Mouse (Mus musculus): ENCODE results near the gene Gm28710.

Gene Gm28710

DNA sequence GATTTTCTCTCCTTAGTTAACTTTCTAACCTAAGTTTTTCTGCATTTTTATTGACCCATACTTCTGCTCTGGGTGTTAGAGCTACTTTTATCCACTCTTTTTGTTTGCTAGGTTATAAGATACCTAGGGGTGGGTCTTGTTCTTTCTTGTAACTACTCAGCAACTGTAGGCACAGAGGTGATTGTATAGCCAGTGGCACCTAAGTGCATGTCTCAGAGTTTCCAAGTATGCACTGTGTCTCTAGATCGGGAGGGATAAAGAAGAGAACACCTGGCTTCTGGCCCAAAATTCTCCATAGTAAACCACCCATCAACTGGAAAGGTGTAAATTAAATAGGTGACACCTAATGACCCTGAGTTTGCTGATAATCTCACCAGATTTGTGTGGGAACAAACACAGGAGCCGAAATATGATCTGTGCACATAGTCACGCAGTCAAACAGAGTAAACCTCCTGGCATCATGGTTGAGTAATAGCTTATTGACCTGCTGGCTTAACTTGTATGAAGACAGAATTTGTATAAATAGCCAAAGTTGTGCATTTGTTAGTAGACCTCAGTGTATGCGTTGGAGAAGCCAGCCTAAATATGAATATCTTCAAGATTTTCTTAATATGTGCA lies at the start of gene Gm28710:
Gene Gm28710, plus strand, starts transcription at position 568 of the 618 bp plus-strand sequence.
- in situ Hi-C loops (cut with MseI, MboI): no loop called here

DNA sequence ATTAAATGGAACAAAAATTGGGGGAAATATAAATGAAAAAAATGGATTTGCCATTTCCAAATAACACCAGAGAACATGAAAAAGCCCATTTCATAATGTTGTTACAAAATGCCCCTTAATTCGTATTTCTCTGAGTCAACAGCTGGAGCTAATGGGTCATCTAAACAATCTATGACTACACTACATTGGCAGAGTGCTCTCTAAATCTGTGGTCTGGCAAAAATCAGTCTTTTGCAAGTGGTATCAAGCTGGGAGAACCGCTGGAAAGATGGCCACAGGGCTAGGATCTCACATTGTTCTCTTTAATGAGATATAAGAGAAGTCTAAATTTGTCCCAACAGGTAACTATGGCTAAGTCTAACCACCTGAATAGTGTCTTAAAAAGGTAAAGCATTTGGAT lies 14.4 kb upstream of the Gm28710 start:
- in situ Hi-C loops (cut with MseI, MboI): no loop called here

- in situ Hi-C loops (cut with MseI, MboI): no loop called here
Measured at GRCm38 (mm10) chr5:16778610-16779172, 12.9 kb upstream of the Gm28710 start.

DNA sequence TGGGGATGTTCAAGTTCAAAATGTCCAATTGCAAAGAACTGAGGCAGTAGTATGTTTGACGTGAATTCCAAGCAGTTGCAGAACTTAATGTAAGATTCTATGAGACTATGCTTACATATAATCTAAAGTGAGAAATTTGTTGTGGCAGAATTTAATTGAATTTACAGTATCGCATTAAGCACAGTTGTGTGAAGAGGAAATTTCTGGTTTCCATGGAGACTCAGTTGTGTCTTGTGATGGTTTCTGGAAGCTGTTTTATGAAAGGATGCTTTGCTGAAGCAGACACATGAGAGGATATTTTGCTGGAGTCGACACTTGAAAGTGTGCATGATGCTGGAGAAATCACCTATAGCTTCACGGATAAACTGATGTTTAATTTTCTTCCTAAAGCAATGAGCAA lies 6.0 kb upstream of the Gm28710 start:
- in situ Hi-C loops (cut with MseI, MboI): no loop called here

- in situ Hi-C loops (cut with MseI, MboI): no loop called here
Measured at GRCm38 (mm10) chr5:16794972-16795371, 3.4 kb downstream of the Gm28710 start.

DNA sequence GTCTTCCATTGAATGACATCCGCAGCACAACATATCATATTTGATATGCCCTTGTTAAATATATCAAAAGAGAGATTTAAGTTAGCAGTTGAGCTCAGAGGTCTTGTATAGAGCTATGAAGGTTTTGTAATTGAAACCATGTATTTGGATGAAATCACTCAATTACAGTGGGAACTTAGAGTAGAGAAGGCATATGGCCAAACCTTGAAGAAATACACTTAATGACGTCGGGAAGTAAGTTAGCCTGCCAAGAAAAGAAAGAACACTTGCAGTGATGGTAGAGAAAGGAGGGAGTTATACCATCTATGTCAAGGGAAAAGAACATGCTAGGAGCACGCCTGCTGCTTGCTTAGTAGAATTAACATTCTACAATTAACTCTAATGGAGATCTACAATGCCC lies 11.1 kb downstream of the Gm28710 start:
- in situ Hi-C loops (cut with MseI, MboI): no loop called here

GRCm38 (mm10) chr5:16838991-16839390 lies 47.4 kb downstream of the Gm28710 start:
- in situ Hi-C loops (cut with MseI, MboI): no loop called here

DNA sequence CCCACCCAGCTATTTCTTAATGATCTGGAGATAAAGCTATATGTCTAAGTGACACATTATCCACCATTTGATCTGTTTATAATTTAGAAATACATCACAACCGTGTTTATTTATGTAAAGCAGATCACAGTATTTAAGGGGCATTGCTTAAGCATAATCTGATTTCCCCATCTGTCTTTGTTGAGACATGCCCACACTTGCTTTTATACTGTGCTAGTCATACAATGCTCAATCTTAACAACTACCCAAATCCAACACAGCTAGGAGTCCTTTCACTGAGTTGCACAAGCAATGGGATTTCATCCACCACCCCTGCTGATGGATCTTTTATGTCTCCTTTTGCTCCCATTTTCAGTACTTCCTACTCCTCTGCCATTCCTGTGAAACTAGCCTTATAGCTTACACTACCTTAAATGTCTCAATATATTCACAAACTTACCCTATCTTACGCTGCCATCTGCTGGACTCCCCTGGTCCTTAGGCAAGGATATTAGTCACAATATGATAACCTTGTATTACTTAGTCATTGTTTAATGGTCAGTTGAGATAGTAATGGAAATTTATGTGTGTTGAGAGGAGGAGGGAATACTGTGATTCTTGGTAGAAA lies 77.8 kb downstream of the Gm28710 start:
- in situ Hi-C loops (cut with MseI, MboI): loop anchor here (10.0 kb wide), 1 partner anchor 555 kb away; no protein-coding TSS in a partner anchor

DNA sequence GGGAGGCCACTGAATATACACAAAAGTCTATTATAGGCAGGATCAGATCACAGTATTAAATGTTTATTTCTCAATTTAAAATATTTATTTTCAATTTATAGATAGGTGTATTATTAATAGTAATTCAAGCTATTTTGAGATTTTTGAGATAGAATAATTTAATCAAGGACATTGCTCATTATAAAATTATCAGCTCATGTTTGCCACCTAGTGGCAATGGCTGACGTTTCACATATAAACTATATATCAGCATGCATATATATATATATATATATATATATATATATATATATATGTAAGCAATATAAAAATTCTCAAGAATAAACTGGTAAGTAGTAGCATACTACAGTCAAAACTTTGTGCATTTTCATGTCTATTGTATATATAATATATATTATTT lies 102.6 kb downstream of the Gm28710 start:
- in situ Hi-C loops (cut with MseI, MboI): no loop called here

GRCm38 (mm10) chr5:16919791-16920190 lies 128.2 kb downstream of the Gm28710 start:
- in situ Hi-C loops (cut with MseI, MboI): no loop called here

DNA sequence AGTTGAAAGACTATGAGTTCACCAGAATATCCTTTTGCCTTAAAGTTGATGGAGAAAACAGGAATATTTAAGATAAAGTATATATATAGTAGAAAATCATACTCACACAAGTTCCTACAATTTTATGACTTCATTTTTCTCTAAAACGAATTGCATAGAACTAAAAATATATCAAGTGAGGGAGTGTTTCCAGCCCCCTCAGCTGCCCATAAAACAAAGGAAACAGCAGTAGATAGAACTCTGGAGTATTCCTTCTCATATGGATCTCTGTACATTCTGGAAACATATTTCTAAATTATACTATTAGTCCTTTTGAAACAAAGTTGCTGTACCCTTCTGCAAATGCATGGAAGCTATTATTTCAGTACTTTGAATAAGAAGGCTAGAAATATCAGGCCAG lies 130.9 kb downstream of the Gm28710 start:
- in situ Hi-C loops (cut with MseI, MboI): no loop called here
